Mouse (Mus musculus) forebrain, embryonic 13.5 days (tissue): Measurements from ENCODE around the gene Mrpl20. TPM values are rescaled to one million over a fixed set of nuclear protein-coding genes. Genes with fewer than 3 reads are reported as not detected.

Experiments
- ATAC-seq: fragments of 200-750 bp; cut with Nextera tagmentation; 2 replicates; pipeline ENCODE4 v1.8.0; 2017
- H3K27ac ChIP-seq: fragments of 300-500 bp; sonication (generic); 2 replicates; pipeline ENCODE4 v1.5.1; 2015; ENCODE audit warnings: inconsistent platforms, mild to moderate bottlenecking, moderate library complexity
- H3K27me3 ChIP-seq: fragments of 300-500 bp; sonication (generic); 2 replicates; pipeline ENCODE4 v1.6.1; 2015; ENCODE audit warnings: mild to moderate bottlenecking, inconsistent platforms
- H3K36me3 ChIP-seq: fragments of 300-500 bp; sonication (generic); 2 replicates; pipeline ENCODE4 v1.6.1; 2015; ENCODE audit warnings: mild to moderate bottlenecking, inconsistent platforms; ENCODE audit not compliant: poor library complexity, severe bottlenecking
- H3K4me1 ChIP-seq: fragments of 300-500 bp; sonication (generic); 2 replicates; pipeline ENCODE4 v1.6.1; 2015; ENCODE audit warnings: inconsistent platforms
- H3K4me2 ChIP-seq: fragments of 300-500 bp; sonication (generic); 2 replicates; pipeline ENCODE4 v1.6.1; 2015; ENCODE audit warnings: inconsistent platforms, mild to moderate bottlenecking, moderate library complexity
- H3K4me3 ChIP-seq: fragments of 300-500 bp; sonication (generic); 2 replicates; pipeline ENCODE4 v1.5.1; 2015; ENCODE audit warnings: mild to moderate bottlenecking, inconsistent platforms
- H3K9ac ChIP-seq: fragments of 300-500 bp; sonication (generic); 2 replicates; pipeline ENCODE4 v1.6.1; 2015; ENCODE audit warnings: mild to moderate bottlenecking, inconsistent platforms
- H3K9me3 ChIP-seq: fragments of 300-500 bp; sonication (generic); replicated peaks from 2 replicates; pipeline ENCODE4 v1.6.1; 2016; ENCODE audit warnings: inconsistent platforms
- whole genome bisulfite sequencing: fragments of 180-500 bp; shearing (Covaris S2); methylation state at CpG from one replicate; pipeline ENCODE4 v1.1.7; 2015; 5-methylcytosine and 5-hydroxymethylcytosine counted together
- microRNA-seq: library from miRNA; unstranded; fragments of <30 nt; microRNA quantifications from one replicate; pipeline ENCODE4, GENCODE M21; 2016
- polyA plus RNA-seq: library from polyadenylated mRNA; unstranded; fragments of >200 nt; fragmentation: Nextera tagmentation; extraction: Ambion mirVana; gene quantifications from 2 replicates; pipeline ENCODE4 v1.2.1, GENCODE M21; 2015

Mrpl20 gene
- polyA plus RNA-seq, 1 experiment from 2014 or later: 266 TPM

DNA sequence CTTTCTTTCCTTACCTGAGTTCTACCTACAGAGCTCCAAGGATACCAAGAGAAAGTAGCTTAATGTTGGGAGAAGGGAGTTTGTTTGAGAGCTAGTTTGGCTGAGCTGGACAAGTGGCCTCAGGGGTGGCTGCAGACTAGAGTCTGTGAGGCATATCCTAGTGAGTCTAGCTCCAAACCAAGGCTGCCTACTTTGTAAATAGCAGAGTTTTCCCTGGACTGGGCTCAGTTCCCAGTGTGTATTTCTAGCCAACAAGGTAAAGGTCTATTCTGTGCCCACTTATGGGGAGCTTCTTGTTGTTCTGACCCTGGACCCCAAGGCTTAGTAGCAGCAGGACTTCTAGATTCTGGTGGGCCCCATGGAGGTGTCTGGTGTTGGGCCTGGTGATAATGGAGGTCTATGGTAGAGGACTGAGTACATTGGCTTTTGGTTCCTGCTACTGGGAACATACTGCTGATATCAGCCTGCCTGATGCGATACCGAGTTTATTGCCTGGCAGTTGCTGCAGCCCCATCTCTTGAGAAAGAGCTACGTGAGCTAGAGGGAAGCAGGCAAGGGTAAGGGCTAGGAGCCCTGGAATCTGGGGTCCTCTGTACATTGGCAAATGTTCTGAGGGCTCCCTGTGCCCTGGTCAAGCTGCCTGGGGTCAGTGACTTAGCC lies 47.2 kb downstream of the Mrpl20 start:
- 86% methylated on average over 3 of the region's 3 CpGs for WGBS
- peaks cover 46% of the 10 kb centered on the region for H3K4me1 ChIP-seq
- peak overlapping the region; percentile 96; the same call in 1 of the 2 replicates for H3K4me2 ChIP-seq

GRCm38 (mm10) chr4:155851368-155851767 lies 48.7 kb downstream of the Mrpl20 start:
- H3K36me3 ChIP-seq: peaks cover 33% of the 10 kb centered on the region
- no peak overlapping the region for H3K4me3 ChIP-seq
- no peak overlapping the region for H3K9ac ChIP-seq
- no peaks in the 10 kb centered on the region for H3K27me3 ChIP-seq
- ATAC-seq: no peak
- H3K9me3 ChIP-seq: no peaks in the 10 kb centered on the region
- H3K4me2 ChIP-seq: no peak overlapping the region
- 90% methylated on average over 3 of the region's 3 CpGs for WGBS
- no peak overlapping the region for H3K27ac ChIP-seq
- H3K4me1 ChIP-seq: peaks cover 45% of the 10 kb centered on the region

More for the DNA sequence above, 47.2 kb downstream of the Mrpl20 start:
- H3K4me3 ChIP-seq: no peak overlapping the region
- H3K27me3 ChIP-seq: no peaks in the 10 kb centered on the region
- H3K9me3 ChIP-seq: no peaks in the 10 kb centered on the region
- peak overlapping the region; percentile 94; the same call in 1 of the 2 replicates for H3K9ac ChIP-seq
- H3K27ac ChIP-seq: no peak overlapping the region
- no peak for ATAC-seq
- H3K36me3 ChIP-seq: peaks cover 19% of the 10 kb centered on the region

DNA sequence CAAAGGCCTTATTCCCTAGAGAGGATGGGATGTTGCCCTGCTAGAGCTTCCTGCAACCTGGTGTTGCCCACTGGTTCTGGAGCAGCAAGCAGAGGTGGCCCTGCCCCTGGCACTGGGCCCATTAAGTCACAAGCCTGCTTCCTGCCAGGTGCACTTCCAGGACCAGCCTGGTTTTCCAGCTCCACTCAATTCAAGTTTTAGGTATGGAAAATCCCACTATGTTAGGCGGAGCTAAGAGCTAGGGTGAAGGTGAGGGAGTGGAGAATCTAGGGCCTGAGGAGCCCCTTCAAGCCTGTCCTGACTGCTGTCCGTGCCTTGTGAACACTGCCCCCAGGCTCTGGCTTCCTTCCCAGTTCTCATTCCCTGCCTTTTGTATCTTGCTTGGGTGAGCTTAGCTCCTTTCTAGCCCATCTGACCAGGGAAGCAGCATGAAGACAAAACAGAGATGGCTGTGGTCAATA lies 49.3 kb downstream of the Mrpl20 start:
- no peak overlapping the region for H3K9ac ChIP-seq
- H3K4me1 ChIP-seq: peaks cover 39% of the 10 kb centered on the region
- H3K4me3 ChIP-seq: no peak overlapping the region
- H3K27me3 ChIP-seq: no peaks in the 10 kb centered on the region
- H3K36me3 ChIP-seq: peaks cover 39% of the 10 kb centered on the region
- WGBS: 66% methylated on average over 2 of the region's 2 CpGs
- H3K4me2 ChIP-seq: no peak overlapping the region
- ATAC-seq: no peak
- H3K9me3 ChIP-seq: no peaks in the 10 kb centered on the region
- H3K27ac ChIP-seq: no peak overlapping the region

DNA sequence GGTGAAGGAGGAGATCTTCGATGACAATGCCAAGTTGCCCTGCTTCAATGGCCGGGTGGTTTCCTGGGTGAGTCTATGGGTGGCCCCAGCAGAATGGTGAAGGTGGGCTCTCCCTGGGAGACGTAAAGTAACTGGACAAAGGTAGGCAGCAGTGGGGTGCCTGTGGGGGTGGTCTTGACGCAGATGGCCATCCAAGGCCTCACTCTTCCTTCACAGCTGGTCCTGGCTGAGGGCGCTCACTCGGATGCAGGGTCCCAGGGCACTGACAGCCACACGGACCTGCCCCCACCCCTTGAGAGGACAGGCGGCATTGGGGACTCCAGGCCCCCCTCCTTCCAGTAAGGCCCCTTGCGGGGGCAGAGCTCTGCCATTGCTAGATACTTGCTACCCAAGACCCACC lies 50.7 kb downstream of the Mrpl20 start:
- peaks cover 32% of the 10 kb centered on the region for H3K4me1 ChIP-seq
- 92% methylated on average over 9 of the region's 9 CpGs for WGBS
- no peak for ATAC-seq
- H3K4me3 ChIP-seq: no peak overlapping the region
- H3K4me2 ChIP-seq: no peak overlapping the region
- H3K9me3 ChIP-seq: no peaks in the 10 kb centered on the region
- H3K27ac ChIP-seq: no peak overlapping the region
- no peaks in the 10 kb centered on the region for H3K27me3 ChIP-seq
- H3K36me3 ChIP-seq: peaks cover 54% of the 10 kb centered on the region
- H3K9ac ChIP-seq: no peak overlapping the region

DNA sequence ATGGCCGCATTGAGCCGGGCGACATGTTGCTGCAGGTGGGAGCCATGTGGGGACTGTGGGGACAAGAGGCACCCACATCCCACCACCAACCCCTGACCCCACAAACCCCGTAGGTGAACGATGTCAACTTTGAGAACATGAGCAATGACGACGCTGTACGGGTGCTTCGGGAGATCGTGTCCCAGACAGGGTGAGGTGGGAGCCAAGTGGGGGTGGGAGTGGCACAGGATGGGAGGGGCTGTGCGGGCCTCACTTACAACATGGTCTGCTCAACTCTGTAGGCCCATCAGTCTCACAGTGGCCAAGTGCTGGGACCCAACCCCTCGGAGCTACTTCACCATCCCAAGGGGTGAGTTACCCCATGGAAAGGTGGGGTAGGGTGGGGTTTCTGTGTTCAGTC lies 52.3 kb downstream of the Mrpl20 start:
- H3K36me3 ChIP-seq: peaks cover 70% of the 10 kb centered on the region
- no peak overlapping the region for H3K27ac ChIP-seq
- H3K4me2 ChIP-seq: no peak overlapping the region
- no peak overlapping the region for H3K4me3 ChIP-seq
- no peak overlapping the region for H3K9ac ChIP-seq
- H3K9me3 ChIP-seq: no peaks in the 10 kb centered on the region
- WGBS: 94% methylated on average over 12 of the region's 12 CpGs
- no peak for ATAC-seq
- H3K4me1 ChIP-seq: peaks cover 16% of the 10 kb centered on the region
- H3K27me3 ChIP-seq: no peaks in the 10 kb centered on the region

DNA sequence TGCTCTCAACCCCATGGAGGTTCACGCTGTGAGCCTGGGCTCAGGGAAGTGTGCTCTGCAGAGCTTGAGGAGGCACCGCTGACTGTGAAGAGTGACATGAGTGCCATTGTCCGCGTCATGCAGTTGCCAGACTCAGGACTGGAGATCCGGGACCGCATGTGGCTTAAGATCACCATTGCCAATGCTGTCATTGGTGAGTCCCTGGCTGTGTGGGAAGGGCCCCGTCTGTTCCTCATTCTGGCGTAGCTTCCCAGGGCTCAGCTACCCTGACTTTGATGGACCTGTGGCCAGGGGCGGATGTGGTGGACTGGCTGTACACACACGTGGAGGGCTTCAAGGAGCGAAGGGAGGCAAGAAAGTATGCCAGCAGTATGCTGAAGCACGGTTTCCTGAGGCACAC lies 53.4 kb downstream of the Mrpl20 start:
- peaks cover 8% of the 10 kb centered on the region for H3K4me1 ChIP-seq
- H3K9me3 ChIP-seq: no peaks in the 10 kb centered on the region
- H3K4me3 ChIP-seq: no peak overlapping the region
- H3K4me2 ChIP-seq: no peak overlapping the region
- H3K36me3 ChIP-seq: peaks cover 80% of the 10 kb centered on the region
- 97% methylated on average over 12 of the region's 12 CpGs for WGBS
- ATAC-seq: no peak
- no peaks in the 10 kb centered on the region for H3K27me3 ChIP-seq
- H3K27ac ChIP-seq: no peak overlapping the region
- no peak overlapping the region for H3K9ac ChIP-seq

- peaks cover 88% of the 10 kb centered on the region for H3K36me3 ChIP-seq
- H3K27ac ChIP-seq: no peak overlapping the region
- no peak for ATAC-seq
- H3K9ac ChIP-seq: no peak overlapping the region
- peaks cover 6% of the 10 kb centered on the region for H3K4me1 ChIP-seq
- H3K4me3 ChIP-seq: no peak overlapping the region
- H3K4me2 ChIP-seq: no peak overlapping the region
- no peaks in the 10 kb centered on the region for H3K27me3 ChIP-seq
- WGBS: 75% methylated on average over 3 of the region's 3 CpGs
- H3K9me3 ChIP-seq: no peaks in the 10 kb centered on the region
Measured at GRCm38 (mm10) chr4:155856881-155857280, 54.2 kb downstream of the Mrpl20 start.

- 33% methylated on average over 13 of the region's 13 CpGs for WGBS
- no peak overlapping the region for H3K27ac ChIP-seq
Measured at GRCm38 (mm10) chr4:155859318-155859717, 56.6 kb downstream of the Mrpl20 start.

More at GRCm38 (mm10) chr4:155859318-155859717, 56.6 kb downstream of the Mrpl20 start:
- ATAC-seq: no peak
- Histone ChIP-seq H3K9me3 (no peaks in the 10 kb centered on the region), H3K36me3 (peaks cover 85% of the 10 kb centered on the region), H3K4me3 (no peak overlapping the region), H3K9ac (no peak overlapping the region), H3K4me1 (no peaks in the 10 kb centered on the region), H3K27me3 (no peaks in the 10 kb centered on the region), H3K4me2 (no peak overlapping the region)

Small RNA genes within 50 kb of the gene (microRNA-seq; reads per million reads assigned to microRNA genes)
- gene Gm27743: not detected

Other genes with a start within 250 kb of the Mrpl20 start
- 88.7 and 91.9 TPM in 2 replicates for gene Nadk, start 240.5 kb upstream of the Mrpl20 start, polyA plus RNA-seq
- gene Slc35e2, start 201.5 kb upstream of the Mrpl20 start, polyA plus RNA-seq: 10.6 and 10.7 TPM in 2 replicates
- 75.5 and 77.9 TPM in 2 replicates for gene Cdk11b, start 178.0 kb upstream of the Mrpl20 start, polyA plus RNA-seq
- not detected in 2 replicates for gene Gm10563, start 157.5 kb upstream of the Mrpl20 start, polyA plus RNA-seq
- gene Mmp23, start 149.5 kb upstream of the Mrpl20 start, polyA plus RNA-seq: 1.6 and 2.1 TPM in 2 replicates
- 29.8 and 35.2 TPM in 2 replicates for gene Mib2, start 133.7 kb upstream of the Mrpl20 start, polyA plus RNA-seq
- gene Fndc10, start 108.5 kb upstream of the Mrpl20 start, polyA plus RNA-seq: 1.9 and 2.3 TPM in 2 replicates
- gene Ssu72, start 98.1 kb upstream of the Mrpl20 start, polyA plus RNA-seq: 160 and 162 TPM in 2 replicates
- gene Tmem240, start 68.1 kb upstream of the Mrpl20 start, polyA plus RNA-seq: 1.9 and 2.4 TPM in 2 replicates
- gene Atad3a, start 41.8 kb upstream of the Mrpl20 start, polyA plus RNA-seq: 79.2 and 93.3 TPM in 2 replicates
- 15.1 and 15.3 TPM in 2 replicates for gene Vwa1, start 28.2 kb upstream of the Mrpl20 start, polyA plus RNA-seq
- 0.20 and 0.45 TPM in 2 replicates for gene Tmem88b, start 17.0 kb upstream of the Mrpl20 start, polyA plus RNA-seq
- gene Ankrd65, start 12.4 kb upstream of the Mrpl20 start, polyA plus RNA-seq: 0.18 TPM in 1 of 2 replicates, not detected in the other
- gene Ccnl2, start 9.6 kb downstream of the Mrpl20 start, polyA plus RNA-seq: 166 and 179 TPM in 2 replicates
- gene Aurkaip1, start 28.4 kb downstream of the Mrpl20 start, polyA plus RNA-seq: 147 and 151 TPM in 2 replicates
- gene Mxra8, start 36.8 kb downstream of the Mrpl20 start, polyA plus RNA-seq: 15.6 and 17.1 TPM in 2 replicates
- gene Dvl1, start 44.5 kb downstream of the Mrpl20 start, polyA plus RNA-seq: 7.2 and 7.6 TPM in 2 replicates
- gene Tas1r3, start 60.5 kb downstream of the Mrpl20 start, polyA plus RNA-seq: 0.58 and 0.72 TPM in 2 replicates
- 19.1 and 22.3 TPM in 2 replicates for gene Cptp, start 66.6 kb downstream of the Mrpl20 start, polyA plus RNA-seq
- 96.2 and 106 TPM in 2 replicates for gene Ints11, start 66.7 kb downstream of the Mrpl20 start, polyA plus RNA-seq
- gene Pusl1, start 88.9 kb downstream of the Mrpl20 start, polyA plus RNA-seq: 46.5 and 54.2 TPM in 2 replicates
- 51.0 and 56.7 TPM in 2 replicates for gene Acap3, start 88.9 kb downstream of the Mrpl20 start, polyA plus RNA-seq
- 131 and 136 TPM in 2 replicates for gene Ube2j2, start 141.0 kb downstream of the Mrpl20 start, polyA plus RNA-seq
- 7.0 and 10.1 TPM in 2 replicates for gene C1qtnf12, start 159.4 kb downstream of the Mrpl20 start, polyA plus RNA-seq
- 21.0 and 21.8 TPM in 2 replicates for gene B3galt6, start 189.8 kb downstream of the Mrpl20 start, polyA plus RNA-seq
- 113 and 118 TPM in 2 replicates for gene Sdf4, start 190.0 kb downstream of the Mrpl20 start, polyA plus RNA-seq
- gene Tnfrsf4, start 211.0 kb downstream of the Mrpl20 start, polyA plus RNA-seq: 0.63 and 1.1 TPM in 2 replicates
- 0.83 and 0.98 TPM in 2 replicates for gene Tnfrsf18, start 223.3 kb downstream of the Mrpl20 start, polyA plus RNA-seq